Mouse (Mus musculus) gastrocnemius, postnatal 14 days (tissue): ENCODE data around the gene Slc35a5. TPM values are rescaled to one million over a fixed set of nuclear protein-coding genes. Genes with fewer than 3 reads are reported as not detected.

Experiments used
- total RNA-seq, 2 experiments: library from RNA; stranded (reverse); gene quantifications; 2 replicates each; pipeline ENCODE4 v1.2.3; 2021

Slc35a5 gene
- total RNA-seq, 2 experiments from 2014 or later = 5.5 to 6.7 TPM

Other genes with a start within 250 kb of the Slc35a5 start
- under 1 TPM in 1 of 2 experiments, not detected in 1; 0.25 TPM for gene Cd200r3, start 215.0 kb downstream of the Slc35a5 start, total RNA-seq
- gene Ccdc80, start 65.3 kb downstream of the Slc35a5 start, total RNA-seq = 10 to 100 TPM; 67.2 to 85.5 TPM
- 10 to 100 TPM; 19.0 to 20.8 TPM for gene Atg3, start 79 bp upstream of the Slc35a5 start, total RNA-seq
- gene Btla, start 65.6 kb upstream of the Slc35a5 start, total RNA-seq = under 1 TPM; 0.16 to 0.18 TPM